Mouse (Mus musculus) gastrocnemius, postnatal 36 days (tissue): ENCODE results near the gene Rbm4. TPM values are rescaled to one million over a fixed set of nuclear protein-coding genes. Genes with fewer than 3 reads are reported as not detected.

ENCODE experiments used
- DNase-seq, 2 experiments: peaks; one replicate each; pipeline ENCODE4 v3.0.0; 2022
- intact Hi-C: fragments of 180-260 bp; cut with DNase I; formaldehyde crosslinking; loops from one replicate; pipeline ENCODE4 v1.15.1; 2025
- total RNA-seq, 2 experiments: library from RNA; stranded (reverse); gene quantifications; 2 replicates each; pipeline ENCODE4 v1.2.3; 2021

Rbm4 gene
- total RNA-seq, 2 experiments from 2014 or later: 28.3 to 31.0 TPM

DNA sequence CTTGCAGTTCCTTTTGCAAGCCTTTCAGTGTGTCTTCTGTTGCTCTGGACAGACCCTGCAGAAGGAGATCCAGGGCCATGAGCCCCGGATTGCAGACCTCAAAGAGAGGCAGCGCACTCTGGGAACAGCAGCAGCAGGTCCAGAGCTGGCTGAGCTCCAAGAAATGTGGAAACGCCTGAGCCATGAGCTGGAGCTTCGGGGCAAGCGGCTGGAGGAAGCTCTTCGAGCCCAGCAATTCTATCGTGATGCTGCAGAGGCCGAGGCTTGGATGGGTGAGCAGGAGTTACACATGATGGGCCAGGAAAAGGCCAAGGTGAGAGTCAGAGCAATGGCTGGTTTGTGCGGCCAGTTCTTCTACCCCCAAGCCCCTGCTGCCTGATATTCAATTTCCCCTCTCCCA lies 48.6 kb downstream of the Rbm4 start:
- intact Hi-C loops: loop anchor here (2.0 kb wide), 2 partner anchors 116 to 246 kb away; partner anchors contain the start of gene 2010003K11Rik
- DNase-seq: no peak

DNA sequence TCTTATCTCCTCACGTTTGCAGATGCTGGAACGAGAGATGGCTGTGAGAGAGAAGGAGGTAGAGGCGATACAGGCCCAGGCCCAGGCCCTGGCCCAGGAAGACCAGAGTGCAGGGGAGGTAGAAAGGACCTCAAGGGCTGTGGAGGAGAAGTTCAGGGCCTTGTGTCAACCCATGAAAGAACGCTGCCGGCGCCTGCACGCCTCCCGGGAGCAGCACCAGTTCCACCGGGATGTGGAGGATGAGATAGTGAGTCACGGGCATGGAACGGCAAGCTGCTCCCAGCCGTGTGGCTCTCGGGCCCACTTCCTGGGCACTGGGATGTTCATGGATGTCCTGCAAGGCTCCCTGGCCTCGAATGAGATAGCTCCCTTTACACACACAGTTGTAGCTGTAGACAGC lies 49.7 kb downstream of the Rbm4 start:
- no peak for DNase-seq
- intact Hi-C loops: loop anchor here (2.0 kb wide), 2 partner anchors 115 to 245 kb away; partner anchors contain the start of gene 2010003K11Rik

DNA sequence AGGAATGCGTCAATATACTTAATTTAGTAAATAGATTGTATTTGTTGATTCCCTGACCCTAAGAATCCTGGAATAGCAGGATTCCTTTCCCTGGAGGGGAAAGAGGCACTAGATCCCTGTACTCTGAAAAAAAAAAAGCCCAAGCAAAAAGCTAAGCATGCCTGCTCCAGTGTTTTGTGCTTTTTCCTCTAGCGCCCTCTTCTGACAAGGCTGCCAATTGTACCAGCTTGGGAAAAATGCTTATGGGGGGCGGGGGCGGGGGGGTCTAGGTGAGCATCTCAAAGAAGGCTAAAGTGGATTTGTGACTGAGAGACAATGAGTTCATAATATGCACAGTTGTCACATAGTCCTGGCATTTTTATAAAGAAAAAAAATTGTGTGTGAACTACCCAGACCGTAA lies 50.2 kb downstream of the Rbm4 start:
- intact Hi-C loops: no loop called here
- DNase-seq: no peak

DNA sequence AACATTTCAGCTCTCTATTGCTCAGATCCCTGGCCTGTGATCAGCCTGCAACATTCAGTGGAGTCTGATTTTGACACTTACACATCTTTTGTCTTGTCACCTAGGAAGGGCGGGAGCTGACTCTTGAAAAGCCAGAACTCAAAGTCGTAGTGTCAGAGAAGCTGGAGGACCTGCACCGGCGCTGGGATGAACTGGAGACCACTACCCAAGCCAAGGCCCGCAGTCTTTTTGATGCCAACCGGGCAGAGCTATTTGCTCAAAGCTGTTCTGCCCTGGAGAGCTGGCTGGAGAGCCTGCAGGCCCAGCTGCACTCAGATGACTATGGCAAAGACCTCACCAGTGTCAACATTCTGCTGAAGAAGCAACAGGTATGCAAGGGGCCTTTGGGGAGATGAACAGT lies 51.5 kb downstream of the Rbm4 start:
- intact Hi-C loops: no loop called here
- DNase-seq: no peak

DNA sequence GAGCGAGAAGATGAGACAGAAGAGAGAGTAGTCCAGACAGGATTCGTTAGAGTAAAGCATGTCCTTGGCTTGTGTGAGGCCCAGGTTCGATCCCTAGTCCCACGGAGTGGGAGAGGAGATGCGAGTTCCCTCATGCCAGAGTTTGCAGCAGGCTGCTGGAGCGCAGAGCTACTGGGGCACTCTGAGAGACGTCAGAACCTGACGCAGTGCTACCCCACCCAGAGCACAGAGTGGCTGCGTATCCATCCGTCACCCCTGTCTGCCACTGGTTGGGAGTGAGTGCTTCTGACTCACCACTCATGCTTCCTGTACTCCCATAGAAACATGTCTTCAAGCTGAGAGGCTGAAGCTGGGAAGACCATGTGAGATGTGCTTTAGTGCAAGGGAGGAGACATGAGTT lies 52.2 kb downstream of the Rbm4 start:
- intact Hi-C loops: no loop called here
- DNase-seq: no peak

DNA sequence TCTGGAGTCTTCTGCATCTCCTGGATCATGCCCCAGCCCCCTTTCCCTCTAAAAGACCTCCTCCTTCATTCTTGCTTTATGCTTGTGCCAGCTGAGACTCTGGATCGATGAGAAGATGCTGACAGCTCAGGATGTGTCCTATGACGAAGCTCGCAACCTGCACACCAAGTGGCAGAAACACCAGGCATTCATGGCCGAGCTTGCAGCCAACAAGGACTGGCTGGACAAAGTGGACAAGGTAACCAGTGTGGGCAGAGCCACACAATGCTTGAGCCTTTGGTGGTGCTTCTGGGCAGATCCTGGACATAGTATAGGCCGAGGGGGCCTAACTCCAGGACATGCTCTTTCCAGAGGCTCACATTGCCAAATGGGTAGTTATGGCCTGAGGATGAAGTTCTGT lies 53.9 kb downstream of the Rbm4 start:
- intact Hi-C loops: no loop called here
- no peak for DNase-seq

DNA sequence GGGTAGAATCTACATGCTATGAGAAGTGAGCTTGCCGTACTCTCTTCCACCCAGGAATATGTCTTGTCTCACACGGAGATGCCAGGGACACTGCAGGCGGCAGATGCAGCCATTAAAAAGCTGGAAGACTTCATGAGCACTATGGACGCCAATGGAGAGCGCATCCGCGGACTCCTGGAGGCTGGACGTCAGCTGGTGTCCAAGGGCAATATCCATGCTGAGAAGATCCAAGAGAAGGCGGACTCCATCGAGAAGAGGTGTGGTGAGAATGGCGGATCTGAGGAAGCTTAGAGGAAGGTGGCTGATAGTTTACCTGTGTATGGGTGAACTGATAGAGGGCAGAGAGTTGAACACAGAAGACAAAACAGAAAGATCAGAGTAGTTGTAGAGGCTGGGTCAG lies 54.6 kb downstream of the Rbm4 start:
- DNase-seq: no peak
- intact Hi-C loops: no loop called here

DNA sequence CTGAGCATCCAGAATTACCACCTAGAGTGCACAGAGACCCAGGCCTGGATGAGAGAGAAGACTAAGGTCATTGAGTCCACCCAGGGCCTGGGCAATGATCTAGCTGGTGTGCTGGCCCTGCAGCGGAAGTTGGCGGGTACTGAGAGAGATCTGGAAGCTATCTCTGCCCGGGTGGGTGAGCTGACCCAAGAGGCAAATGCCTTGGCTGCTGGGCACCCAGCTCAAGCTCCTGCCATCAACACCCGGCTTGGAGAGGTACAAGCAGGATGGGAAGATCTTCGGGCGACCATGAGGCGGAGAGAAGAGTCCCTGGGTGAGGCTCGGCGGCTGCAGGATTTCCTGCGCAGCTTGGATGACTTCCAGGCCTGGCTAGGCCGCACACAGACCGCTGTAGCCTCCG lies 55.8 kb downstream of the Rbm4 start:
- DNase-seq: no peak
- intact Hi-C loops: no loop called here

Other genes starting within 250 kb of the Rbm4 start
- gene Lrfn4, start 178.2 kb downstream of the Rbm4 start, total RNA-seq: 1 to 10 TPM; 1.1 to 1.8 TPM
- gene Rce1, start 168.3 kb downstream of the Rbm4 start, total RNA-seq: 1 to 10 TPM; 4.6 to 5.7 TPM
- gene Gm960, start 95.2 kb downstream of the Rbm4 start, total RNA-seq: under 1 TPM in 1 of 2 experiments, not detected in 1; 0.47 TPM
- under 1 TPM in 1 of 2 experiments, not detected in 1; 0.05 TPM for gene Sptbn2, start 82.7 kb downstream of the Rbm4 start, total RNA-seq
- 1 to 10 TPM; 1.6 to 1.8 TPM for gene Rbm4b, start 37.4 kb downstream of the Rbm4 start, total RNA-seq
- gene Gm21992, start 17.7 kb upstream of the Rbm4 start, total RNA-seq: 10 to 100 TPM in 1 of 2 experiments, 1 to 10 TPM in 1; 9.3 to 12.0 TPM
- 10 to 100 TPM in 1 of 2 experiments, 1 to 10 TPM in 1; 6.6 to 10.5 TPM for gene Rbm14, start 17.7 kb upstream of the Rbm4 start, total RNA-seq
- gene Ccs, start 45.4 kb upstream of the Rbm4 start, total RNA-seq: 10 to 100 TPM; 19.9 to 24.5 TPM
- gene Ccdc87, start 45.5 kb upstream of the Rbm4 start, total RNA-seq: not detected
- 10 to 100 TPM; 26.6 to 33.4 TPM for gene Ctsf, start 61.2 kb upstream of the Rbm4 start, total RNA-seq
- 1,000 to 10,000 TPM; 8,494 to 8,724 TPM for gene Actn3, start 84.0 kb upstream of the Rbm4 start, total RNA-seq
- 1 to 10 TPM; 2.2 to 2.6 TPM for gene Zdhhc24, start 84.8 kb upstream of the Rbm4 start, total RNA-seq
- gene Bbs1, start 112.7 kb upstream of the Rbm4 start, total RNA-seq: 1 to 10 TPM; 1.6 to 2.4 TPM
- 10 to 100 TPM; 16.5 to 17.5 TPM for gene Dpp3, start 134.4 kb upstream of the Rbm4 start, total RNA-seq
- gene Peli3, start 149.2 kb upstream of the Rbm4 start, total RNA-seq: 1 to 10 TPM; 1.3 to 1.4 TPM
- gene Mrpl11, start 168.2 kb upstream of the Rbm4 start, total RNA-seq: 10 to 100 TPM; 56.3 to 58.7 TPM
- gene Npas4, start 196.4 kb upstream of the Rbm4 start, total RNA-seq: under 1 TPM in 1 of 2 experiments, not detected in 1; 0.07 TPM
- 1 to 10 TPM; 5.9 to 6.9 TPM for gene Slc29a2, start 230.0 kb upstream of the Rbm4 start, total RNA-seq
- 10 to 100 TPM; 20.5 to 20.8 TPM for gene B4gat1, start 244.9 kb upstream of the Rbm4 start, total RNA-seq
- under 1 TPM; 0.87 to 0.96 TPM for gene AC124502.3, start 245.0 kb upstream of the Rbm4 start, total RNA-seq
- 10 to 100 TPM; 11.5 to 14.1 TPM for gene Brms1, start 247.5 kb upstream of the Rbm4 start, total RNA-seq